Mouse (Mus musculus): ENCODE measurements around the gene Ercc6l2.

GRCm38 (mm10) chr13:63930525-63930924 is 115.5 kb downstream of the Ercc6l2 start:
- no peak for TF ChIP-seq CTCF (IDR thresholded peaks at IDR 0.05; ENCODE audit: low read depth)
- TF ChIP-seq EP300 (IDR thresholded peaks at IDR 0.05; ENCODE audit: low read depth), result no peak
